Mouse (Mus musculus) right cerebral cortex, adult 2 months (tissue): Measurements from ENCODE around the gene Irgm2.
"Not testable (repeated sequence)": the region's sequence is repeated elsewhere in the genome, so short reads cannot be mapped to it uniquely, and the experiment has no call there.

Experiments
- DNase-seq, 2 experiments: peaks; one replicate each; pipeline ENCODE4 v3.0.0; 2021 to 2022; ENCODE audit warnings: low spot score in 2 of 2

The Irgm2 gene

DNA sequence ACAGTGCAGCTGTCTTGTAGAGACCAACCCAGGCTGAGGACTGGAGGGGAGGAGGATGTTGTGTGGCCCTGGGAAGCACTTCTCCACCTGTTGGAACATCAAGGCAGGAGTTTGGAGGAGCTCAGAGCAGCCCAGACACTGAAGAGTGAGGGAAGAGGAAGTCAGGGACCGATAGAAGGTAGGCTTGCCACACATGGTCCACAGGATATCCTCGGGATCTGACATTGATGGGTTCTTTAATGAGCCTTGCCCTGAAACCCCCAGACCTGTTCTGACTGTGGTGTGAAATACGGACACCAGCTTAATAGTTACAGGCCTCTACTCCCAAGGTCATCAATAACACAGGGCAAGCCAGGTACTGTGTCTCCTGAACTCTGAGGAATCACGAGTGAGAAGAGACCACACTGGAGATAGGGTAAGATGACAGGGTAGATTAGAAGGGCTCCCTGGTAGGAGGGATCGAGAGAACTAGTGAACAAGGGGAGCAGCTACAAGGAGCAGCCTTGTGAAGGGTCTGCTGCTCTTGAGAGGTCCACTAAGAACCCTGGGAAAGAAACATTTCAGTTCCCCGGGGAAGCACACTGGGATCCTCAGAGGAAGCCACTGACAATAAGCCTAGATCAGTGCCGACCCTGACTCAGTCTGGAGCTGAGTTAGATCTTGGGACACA is 14.4 kb downstream of the Irgm2 start:
- DNase-seq: no peak

DNA sequence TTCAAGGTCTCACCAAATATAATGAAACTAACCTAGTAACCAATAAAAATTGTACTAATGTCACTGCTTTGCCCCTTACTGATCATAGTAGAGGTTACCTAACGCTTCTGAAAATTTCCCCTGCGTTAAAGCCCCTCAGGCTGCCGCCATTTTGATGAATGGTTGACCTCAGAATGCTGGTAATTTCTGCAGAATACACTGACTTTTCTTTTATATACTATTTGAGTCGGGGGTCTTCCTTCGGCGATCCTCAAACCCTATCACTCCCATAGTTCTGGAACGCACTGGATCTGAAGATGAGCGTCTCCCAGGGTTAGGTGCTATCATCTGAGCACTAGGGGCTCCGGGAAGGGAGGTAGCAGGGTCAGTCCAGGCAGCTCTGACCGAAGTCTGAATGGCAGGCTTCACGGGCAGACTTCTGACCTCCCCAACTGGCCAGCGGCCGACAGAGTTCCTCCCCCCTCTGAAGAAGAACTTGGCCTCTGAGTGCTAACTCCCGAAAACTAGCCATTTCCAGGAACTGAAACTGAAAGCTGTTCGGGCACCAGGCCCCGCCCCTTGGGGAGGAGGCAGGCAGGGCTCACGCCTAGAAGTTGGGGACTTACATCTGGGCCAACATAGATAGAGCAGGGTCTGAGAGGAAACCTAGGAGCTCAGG is 15.1 kb downstream of the Irgm2 start:
- DNase-seq: peak; percentile 23 to 34

DNA sequence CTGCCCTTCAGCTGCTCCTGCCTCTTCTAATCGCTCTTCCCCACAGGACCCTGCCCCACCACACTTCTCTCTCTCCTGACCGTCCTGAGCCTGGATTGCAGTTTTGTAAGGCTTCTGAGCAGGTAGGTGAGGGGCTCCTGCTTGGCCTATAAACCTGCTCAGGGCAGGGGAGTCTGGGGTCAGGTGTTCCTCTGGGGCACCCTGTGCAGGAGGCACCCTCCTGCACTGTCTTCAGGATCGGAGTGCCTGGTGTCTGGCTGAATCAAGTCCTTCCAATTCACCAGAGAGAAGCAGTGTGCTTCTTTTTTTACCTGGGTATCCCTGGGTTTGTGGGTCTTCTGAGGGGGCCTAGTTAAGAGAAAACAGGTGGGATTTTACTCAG is 15.6 kb downstream of the Irgm2 start:
- DNase-seq: not testable (repeated sequence)

DNA sequence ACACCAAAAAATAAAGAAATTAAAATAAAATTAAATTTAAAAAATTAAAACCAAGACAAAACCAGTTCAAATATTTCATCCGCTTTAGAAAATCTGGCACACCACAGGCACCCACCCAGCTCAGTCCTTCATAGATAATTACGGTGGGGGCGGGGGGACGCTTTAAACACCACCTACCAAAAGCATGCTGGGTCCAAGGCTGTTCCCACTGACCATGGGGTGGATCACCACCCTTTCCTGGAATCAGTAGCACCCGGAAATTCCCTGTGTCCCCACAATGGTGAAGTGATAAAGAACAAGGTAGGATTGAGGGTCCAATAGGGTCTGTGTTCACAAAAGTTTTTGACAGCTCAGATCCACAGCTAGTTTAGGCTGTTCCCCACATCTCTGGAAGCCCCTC is 16.4 kb downstream of the Irgm2 start:
- DNase-seq: no peak

DNA sequence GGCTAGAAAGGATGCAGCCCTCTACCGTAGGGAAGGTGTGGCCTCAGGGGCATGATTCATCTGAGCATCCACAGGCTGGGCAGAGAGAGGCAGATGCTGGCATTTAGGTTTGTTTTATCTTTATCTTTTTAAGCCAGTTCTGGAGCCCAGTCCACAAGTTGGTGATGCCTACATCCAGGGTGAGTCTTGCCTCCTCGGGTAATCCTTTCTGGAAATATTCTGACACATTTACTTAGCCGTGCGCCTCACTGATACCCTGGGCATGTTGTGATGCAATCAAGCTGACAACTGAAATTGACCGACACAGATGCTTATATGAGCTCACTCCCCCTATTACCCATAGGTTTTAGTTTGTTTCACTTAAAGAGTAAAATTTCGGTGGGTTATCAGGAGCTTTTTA is 17.4 kb downstream of the Irgm2 start:
- no peak for DNase-seq

DNA sequence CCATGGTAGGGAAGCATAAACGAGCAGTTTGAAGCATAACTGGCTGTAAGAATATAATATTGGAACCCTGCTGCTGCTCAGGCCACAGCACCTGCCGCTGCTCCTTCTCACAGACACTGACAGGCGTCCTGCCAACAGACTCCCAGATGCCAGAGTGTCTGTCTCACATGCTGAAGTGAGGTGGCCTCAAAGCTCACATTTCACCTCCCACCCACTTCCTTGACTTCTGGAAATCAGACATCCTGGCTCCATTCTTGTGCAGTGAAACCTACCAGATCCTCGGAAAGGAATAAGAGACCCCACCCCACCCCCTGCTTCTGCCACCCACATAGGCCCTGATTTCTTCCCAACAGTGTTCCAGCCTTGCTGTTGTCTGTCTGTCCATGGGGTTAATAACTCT is 24.3 kb downstream of the Irgm2 start:
- no peak for DNase-seq

DNA sequence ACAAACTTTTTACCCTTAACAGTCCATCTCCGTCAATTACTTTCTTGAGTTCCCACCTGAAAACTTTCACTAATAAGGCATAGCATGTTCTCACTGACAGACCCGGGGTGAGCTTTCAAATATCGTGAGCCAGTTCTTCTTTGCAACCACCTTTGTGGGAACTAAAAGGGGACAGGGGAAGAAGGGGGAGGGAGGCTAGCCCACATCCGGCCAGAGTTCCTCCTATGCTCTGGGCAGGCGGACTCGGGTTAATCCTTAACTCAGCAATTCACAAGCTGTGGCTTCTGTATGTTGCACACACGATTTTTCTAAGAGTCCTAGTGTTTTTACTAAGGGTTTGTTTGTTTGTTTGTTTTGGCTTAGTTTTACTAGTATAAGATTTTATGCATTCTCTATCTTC is 24.9 kb downstream of the Irgm2 start:
- no peak for DNase-seq

DNA sequence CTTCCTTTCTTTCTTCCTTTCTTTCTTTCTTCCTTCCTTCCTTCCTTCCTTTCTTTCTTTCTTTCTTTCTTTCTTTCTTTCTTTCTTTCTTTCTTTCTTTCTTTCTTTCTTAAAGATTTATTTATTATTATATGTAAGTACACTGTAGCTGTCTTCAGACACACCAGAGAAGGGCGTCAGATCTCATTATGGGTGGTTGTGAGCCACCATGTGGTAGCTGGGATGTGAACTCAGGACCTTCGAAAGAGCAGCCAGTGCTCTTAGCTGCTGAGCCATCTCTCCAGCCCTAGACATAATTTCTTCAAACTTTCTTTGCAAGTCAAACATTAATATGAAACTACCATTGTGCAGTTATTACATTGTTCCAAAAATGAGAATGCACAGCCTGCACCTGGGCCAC is 25.5 kb downstream of the Irgm2 start:
- not testable (repeated sequence) for DNase-seq

DNA sequence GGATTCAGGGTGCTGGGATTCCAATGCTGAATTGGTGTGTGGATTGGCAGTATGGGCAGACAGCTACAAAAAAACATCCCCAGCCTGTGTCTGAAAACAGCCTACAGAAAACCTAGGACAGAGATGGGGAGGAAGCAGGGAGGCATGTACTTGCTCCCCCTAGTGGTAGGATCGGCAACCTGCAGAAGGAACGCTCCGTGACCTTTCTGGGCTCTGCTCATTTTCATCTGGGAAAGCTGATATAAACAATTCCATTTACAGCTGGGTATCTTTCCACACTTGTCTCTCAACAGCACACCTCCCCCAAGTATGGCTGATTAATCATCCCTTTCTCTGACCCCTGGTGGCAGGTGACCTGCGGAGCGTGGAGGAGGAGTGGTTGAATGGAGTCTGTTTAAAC is 26.2 kb downstream of the Irgm2 start:
- peak; percentile 57 to 70 for DNase-seq

DNA sequence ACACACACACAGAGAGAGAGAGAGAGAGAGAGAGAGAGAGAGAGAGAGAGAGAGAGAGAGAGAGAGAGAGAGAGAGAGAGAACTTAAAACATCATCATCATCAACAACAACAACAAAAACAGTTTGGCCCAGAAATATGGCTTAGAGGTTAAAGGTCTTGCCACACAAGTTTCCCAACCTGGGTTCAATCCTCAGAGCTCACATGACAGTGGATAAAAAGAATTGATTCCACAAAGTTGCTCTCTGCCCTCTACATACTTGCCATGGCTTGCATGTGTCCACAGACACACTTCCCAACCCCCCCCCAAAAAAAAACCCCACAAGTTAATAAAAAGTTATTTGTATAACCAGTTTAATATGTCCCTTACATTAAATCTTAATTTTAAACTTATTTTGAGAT is 27.0 kb downstream of the Irgm2 start:
- DNase-seq: no peak

DNA sequence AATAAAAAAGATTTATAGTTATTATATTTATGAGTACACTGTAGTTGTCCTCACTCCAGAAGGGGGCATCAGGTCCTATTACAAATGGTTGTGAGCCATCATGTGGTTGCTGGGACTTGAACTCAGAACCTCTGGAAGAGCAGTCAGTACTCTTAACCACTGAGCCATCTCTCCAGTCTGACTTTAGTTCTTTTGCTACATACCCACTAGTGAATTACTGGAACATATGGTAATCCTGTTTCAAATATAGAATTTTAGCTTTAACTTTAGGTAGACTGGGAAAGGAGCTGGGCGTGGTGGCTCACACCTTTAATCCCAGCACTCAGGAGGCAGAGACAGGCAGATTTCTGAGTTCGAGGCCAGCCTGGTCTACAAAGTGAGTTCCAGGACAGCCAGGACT is 28.6 kb downstream of the Irgm2 start:
- not testable (repeated sequence) for DNase-seq

DNA sequence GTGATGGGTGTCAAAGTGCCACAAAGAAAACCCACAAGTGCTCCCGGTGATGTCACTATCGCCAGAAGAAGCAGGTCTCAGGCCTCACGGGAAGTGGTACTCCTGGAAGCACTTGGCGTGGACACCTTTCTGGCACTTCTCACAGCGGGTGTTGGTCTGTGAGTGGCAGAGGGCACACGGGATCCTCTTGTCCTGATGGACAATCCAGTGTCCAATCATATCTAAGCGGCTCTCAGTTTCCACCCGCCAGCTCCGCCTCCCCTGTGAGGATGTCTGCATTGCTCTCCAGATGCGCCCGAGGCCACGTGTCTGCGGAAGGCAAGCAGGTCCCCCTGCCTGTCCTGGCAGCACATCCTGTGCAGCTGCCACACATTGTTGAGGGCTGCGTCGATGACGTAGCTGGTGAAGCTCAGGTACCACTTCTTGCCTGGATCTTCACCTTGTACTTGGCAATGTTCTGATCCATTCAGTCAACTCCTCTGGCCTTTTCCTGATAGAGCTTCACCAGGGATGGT is 31.0 kb downstream of the Irgm2 start:
- no peak for DNase-seq

DNA sequence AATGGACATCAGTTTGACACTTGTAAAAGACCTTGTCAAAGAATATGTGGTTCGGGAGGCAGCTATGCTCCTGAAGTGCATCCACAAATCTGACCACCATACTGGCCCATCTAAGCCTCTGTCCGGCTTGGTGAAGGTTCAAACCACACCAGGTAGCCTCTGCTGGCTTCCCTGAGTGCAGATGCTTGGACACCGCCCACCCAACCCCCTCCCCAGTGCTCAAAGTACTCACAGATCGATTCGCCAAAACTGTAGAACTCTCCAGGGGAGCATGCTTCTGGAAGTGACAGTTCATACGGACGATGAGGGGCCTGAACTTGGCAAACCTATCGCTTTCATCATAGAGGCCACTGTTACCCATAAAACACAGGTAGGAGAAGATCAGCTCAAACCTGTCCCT is 31.7 kb downstream of the Irgm2 start:
- DNase-seq: no peak

DNA sequence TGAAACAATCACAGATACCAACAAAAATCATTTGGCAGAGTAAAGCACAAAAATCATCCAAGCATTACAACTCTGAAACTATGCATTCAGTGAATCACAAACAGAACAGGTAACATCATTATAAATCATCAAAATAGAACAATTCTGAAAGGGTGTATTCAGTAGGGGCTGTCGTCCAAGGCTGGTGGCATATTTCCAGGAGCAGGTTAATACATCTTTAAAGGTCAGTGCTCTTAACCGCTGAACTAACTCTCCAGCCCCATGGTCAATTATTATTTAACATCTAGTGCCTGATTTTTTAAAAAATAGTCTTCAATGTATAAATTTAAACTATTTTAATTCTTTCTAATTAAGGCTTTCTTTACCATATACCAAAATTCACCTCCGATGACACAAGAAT is 35.1 kb downstream of the Irgm2 start:
- not testable (repeated sequence) for DNase-seq

DNA sequence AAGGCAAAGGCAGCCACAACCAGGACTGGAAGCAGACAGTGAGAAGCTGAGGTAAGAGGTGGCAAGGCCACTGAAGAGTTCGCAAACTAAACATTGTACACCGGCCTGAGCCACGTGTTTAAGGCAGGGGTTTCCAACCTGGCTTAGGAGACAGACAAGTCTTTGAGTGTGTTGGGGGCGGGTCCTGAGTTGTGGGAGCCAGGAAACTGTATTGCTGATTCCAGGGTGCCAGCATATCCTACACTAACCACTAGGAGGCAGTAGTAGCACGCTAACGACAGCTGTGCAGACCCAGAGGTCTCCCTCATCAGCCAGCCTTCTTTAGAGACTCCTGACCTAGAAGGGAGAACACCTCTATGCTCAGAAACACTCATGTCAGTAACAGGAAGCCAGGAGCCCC is 35.7 kb downstream of the Irgm2 start:
- no peak for DNase-seq

DNA sequence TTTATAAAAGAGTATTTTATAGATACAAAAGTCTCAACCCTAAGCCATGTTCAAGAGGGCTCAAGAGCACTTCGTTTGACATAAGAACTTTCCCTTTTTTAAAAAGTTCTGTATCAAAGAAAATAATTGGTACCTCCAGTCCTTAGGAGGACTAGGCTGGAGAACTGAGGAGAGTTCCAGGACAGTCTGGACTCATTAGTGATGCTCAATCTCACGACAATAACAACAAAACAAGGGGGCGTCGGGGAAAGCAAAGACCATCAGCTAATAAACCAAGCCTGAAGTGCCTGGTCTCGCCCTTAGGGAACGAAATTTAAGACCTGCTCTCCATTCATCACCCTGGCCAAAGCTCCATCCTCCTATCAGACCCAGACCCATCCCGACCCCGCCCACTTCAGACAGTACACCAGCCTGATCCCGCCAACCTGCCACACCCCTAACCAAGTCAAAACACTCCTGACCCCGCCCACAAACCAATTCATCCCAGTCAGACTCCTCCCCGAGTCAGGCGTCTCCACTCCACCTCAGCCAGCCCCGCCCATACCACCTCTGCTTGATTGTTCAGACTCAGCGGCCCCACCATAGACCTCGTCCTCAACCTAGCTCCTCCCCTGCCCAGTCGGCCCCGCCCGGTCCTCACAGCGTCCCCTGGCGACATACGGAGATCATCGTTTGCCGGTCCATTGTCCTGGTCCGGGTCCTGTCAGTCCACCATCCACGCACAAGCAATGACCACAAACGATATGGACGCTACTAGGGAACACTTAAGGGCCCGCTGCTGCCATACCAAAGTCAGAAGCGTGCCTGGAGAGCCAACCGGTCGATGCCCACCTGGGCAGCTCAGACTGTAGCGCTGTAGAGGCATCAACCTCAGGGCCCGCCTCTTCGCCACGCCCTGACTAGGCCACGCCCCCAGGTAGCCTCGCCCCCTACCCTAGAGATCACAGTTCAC is 39.7 kb downstream of the Irgm2 start:
- no peak for DNase-seq

DNA sequence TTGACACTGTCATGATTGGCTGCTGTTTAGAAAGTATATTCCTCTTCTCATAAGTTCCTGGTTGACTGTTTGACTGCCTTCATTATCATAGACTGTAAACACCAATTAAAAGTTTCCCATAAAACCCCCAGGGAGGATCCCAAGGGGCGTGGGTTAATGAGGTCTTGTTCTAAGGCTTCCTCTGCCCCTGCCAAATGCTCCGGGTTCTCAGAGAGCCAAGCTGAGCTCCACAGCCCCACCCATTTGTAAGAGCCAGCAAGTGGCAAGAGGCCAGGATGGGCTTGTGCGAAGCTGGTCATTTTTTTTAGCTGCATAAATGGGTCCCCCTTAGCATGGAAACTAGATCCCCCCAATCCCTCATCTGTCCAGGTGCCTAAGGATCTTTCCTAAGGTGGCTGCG is 47.9 kb downstream of the Irgm2 start:
- DNase-seq: no peak

DNA sequence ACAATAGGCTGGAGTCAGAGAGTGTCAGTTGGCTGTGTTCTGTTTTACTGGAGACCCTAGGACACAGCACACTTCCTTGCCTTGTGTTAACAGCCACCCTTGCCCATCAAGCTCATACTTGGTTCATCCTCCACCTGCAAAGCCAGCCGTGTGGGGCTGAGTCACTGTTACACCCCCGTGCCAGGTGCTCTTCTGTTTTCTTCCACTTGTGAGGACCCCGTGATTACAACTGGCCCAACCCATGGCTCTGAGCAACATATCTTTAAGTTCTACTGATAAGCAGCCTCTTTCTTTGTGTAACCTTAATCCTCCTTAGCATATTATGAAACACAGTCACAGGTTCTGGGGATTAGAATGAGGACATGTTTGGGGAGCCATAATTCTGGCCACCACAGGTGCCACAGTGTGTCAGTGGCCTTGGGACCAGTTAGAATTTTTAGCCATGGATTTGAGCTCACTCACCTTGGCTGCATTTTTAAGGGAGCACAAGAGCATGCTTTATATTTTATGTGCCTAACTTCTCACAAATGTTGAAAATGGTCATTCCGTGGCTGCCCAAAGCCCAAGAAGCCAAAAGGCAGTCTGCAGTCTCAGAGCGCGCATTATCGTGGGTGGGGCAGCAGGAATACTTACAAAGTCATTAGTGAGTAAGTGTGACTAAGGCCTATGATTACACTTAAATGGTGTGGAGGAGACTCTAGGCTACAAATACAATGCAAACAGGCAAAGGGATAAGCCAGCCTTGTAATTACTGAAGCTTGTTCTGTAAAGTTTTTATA is 50.0 kb downstream of the Irgm2 start:
- DNase-seq: no peak

DNA sequence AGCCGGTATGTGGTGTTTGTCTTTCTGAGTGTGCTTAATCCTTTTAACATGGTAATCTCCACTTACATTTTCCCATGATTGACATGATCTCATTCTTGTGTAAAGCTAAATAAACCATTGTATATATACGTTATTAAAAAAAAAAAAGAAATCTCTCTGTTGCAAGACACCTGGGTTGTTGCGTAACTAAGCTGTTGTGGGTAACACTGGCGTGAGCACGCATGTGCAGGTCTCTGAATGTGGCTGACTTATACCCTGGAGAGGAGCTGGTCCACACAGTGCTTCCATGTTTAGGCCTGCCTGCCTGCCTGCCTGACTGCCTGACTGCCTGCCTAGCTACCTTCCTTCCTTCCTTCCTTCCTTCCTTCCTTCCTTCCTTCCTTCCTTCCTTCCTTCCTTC is 51.1 kb downstream of the Irgm2 start:
- no peak for DNase-seq

DNA sequence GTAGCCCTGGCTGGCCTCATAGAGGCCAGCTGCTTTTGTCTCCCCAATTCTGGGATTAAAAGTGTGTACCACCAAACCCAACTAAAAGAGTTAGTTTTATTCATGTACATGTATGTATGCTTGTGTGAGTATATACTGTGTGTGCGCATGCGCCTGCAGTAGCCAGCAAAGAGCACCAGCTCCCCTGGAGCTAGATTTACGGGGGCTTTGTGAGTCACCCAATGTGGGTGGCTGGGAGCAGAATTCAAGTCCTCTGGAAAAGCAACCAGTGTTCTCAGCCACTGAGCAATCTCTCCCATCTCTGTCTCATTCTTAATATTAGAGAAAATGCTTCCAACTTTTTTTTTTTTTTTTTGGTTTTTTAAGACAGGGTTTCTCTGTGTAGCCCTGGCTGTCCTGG is 55.0 kb downstream of the Irgm2 start:
- peak; percentile 21 to 29 for DNase-seq

DNA sequence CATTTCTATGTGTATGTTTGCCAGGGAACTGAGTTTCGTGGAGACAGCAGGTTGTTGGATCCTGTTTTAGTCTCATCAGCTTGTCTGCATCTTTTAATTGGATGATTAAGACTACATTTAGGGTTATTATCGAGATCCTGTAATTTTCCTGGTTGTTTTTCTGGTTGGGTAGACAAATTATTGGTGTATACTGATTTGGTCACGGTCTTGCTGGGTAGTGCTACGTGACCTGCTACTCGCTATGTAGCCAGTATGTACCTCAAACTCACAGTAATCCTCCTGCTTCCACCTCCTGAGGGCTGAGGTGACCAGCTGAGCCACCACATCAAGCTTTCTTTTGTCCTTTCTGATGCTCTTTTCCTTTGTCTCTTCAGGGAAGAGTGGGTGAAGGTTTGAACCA is 58.4 kb downstream of the Irgm2 start:
- DNase-seq: no peak

DNA sequence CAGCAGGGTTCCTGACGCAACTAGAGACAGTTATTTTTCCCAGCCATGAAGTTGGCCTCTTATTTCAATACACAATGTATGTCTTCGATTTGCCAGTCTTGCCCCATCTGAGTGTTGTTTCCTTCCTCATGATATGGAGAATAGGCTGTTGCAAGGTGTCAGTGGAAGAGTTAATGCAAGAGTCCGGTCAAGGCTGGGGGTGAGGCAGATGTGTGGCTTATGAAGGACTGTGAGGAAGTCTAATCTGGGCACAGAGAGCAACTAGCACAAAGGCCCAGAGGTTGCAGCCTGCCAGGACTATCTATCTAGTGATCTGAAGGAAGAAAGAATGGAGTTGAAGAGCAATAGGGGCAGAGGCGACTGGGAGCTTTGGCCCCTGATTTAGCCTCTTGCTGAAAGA is 60.7 kb downstream of the Irgm2 start:
- DNase-seq: no peak
